Mouse (Mus musculus) spleen, adult 2 months (tissue): ENCODE data around the gene Trim65. TPM values are rescaled to one million over a fixed set of nuclear protein-coding genes. Genes with fewer than 3 reads are reported as not detected.

Experiments
- DNase-seq, 2 experiments: peaks; one replicate each; pipeline versions ENCODE4 v3.0.0 to v3.0.0-alpha.2; 2012 to 2021; ENCODE audit warnings: low spot score in 2 of 2, low read depth in 1 of 2
- H3K27ac ChIP-seq: fragments of 200-500 bp; 2 replicates; pipeline ENCODE4 v1.5.1; 2012; ENCODE audit warnings: low read length, inconsistent platforms; ENCODE audit not compliant: insufficient read depth
- H3K27me3 ChIP-seq: fragments of 200-500 bp; 2 replicates; pipeline ENCODE4 v1.6.1; 2012; ENCODE audit warnings: mild to moderate bottlenecking, moderate library complexity, low read length, inconsistent platforms; ENCODE audit not compliant: control insufficient read depth, insufficient read depth
- H3K36me3 ChIP-seq: fragments of 200-500 bp; 2 replicates; pipeline ENCODE4 v1.6.1; 2012; ENCODE audit warnings: mild to moderate bottlenecking, low read length, inconsistent platforms; ENCODE audit not compliant: control insufficient read depth, insufficient read depth
- H3K4me1 ChIP-seq: fragments of 200-500 bp; 2 replicates; pipeline ENCODE4 v1.6.1; 2011; ENCODE audit warnings: inconsistent platforms; ENCODE audit not compliant: control insufficient read depth, insufficient read depth, insufficient read length
- H3K4me3 ChIP-seq: fragments of 200-500 bp; 2 replicates; pipeline ENCODE4 v1.5.1; 2011; ENCODE audit warnings: mild to moderate bottlenecking, inconsistent platforms; ENCODE audit not compliant: insufficient read depth, insufficient read length; ENCODE audit errors: extremely low read depth
- CTCF ChIP-seq: fragments of 200-500 bp; IDR thresholded peaks from 2 replicates; pipeline ENCODE4 v1.5.1; 2011; ENCODE audit warnings: mild to moderate bottlenecking, inconsistent platforms; ENCODE audit not compliant: insufficient read depth, insufficient read length, insufficient replicate concordance; ENCODE audit errors: extremely low read depth
- POLR2A ChIP-seq: fragments of 200-500 bp; IDR thresholded peaks from 2 replicates; pipeline ENCODE4 v1.6.1; 2011; ENCODE audit warnings: low read depth, low read length, inconsistent platforms
- whole genome bisulfite sequencing: fragments of 180-500 bp; shearing (Covaris S2); methylation state at CpG from one replicate; pipeline ENCODE4 v1.1.7; 2018; 5-methylcytosine and 5-hydroxymethylcytosine counted together
- polyA plus RNA-seq: library from polyadenylated mRNA; depleted of rRNA; stranded (reverse); fragments of >200 nt; gene quantifications from 2 replicates; pipeline ENCODE4 v1.2.3, GENCODE M21; 2012

The Trim65 gene
- polyA plus RNA-seq, 1 experiment: 23.7 TPM

GRCm38 (mm10) chr11:116103572-116103971 is 27.4 kb downstream of the Trim65 start:
- 0 out of 2 replicates have a peak overlapping the region, but pooled peaks have one; percentile 6 for H3K27ac ChIP-seq
- H3K4me3 ChIP-seq: no peak overlapping the region
- no peaks in the 10 kb centered on the region for H3K27me3 ChIP-seq
- WGBS: 67% methylated on average over 12 of the region's 12 CpGs
- peaks cover 4% of the 10 kb centered on the region; the same call in 1 of the 2 replicates for H3K4me1 ChIP-seq
- no peaks in the 10 kb centered on the region for H3K36me3 ChIP-seq
- no peak for DNase-seq
- TF ChIP-seq POLR2A (no peak), CTCF (no peak)

- H3K4me1 ChIP-seq: peaks cover 4% of the 10 kb centered on the region; the same call in 1 of the 2 replicates
- no peaks in the 10 kb centered on the region for H3K36me3 ChIP-seq
- peak overlapping the region; percentile 65 for H3K27ac ChIP-seq
- DNase-seq: no peak
- no peak overlapping the region for H3K4me3 ChIP-seq
- TF ChIP-seq CTCF: no peak
- TF ChIP-seq POLR2A: no peak
- H3K27me3 ChIP-seq: no peaks in the 10 kb centered on the region
- WGBS: 50% methylated on average over 3 of the region's 4 CpGs
Observed at GRCm38 (mm10) chr11:116102472-116102871, 28.5 kb downstream of the Trim65 start.

GRCm38 (mm10) chr11:116101931-116102381 is 29.0 kb downstream of the Trim65 start:
- H3K27ac ChIP-seq: peak overlapping the region; percentile 65
- DNase-seq: no peak
- H3K4me1 ChIP-seq: peaks cover 4% of the 10 kb centered on the region; the same call in 1 of the 2 replicates
- 49% methylated on average over 11 of the region's 11 CpGs for WGBS
- H3K36me3 ChIP-seq: no peaks in the 10 kb centered on the region
- TF ChIP-seq POLR2A (no peak), CTCF (no peak)
- no peak overlapping the region for H3K4me3 ChIP-seq
- H3K27me3 ChIP-seq: no peaks in the 10 kb centered on the region

GRCm38 (mm10) chr11:116100839-116101238 is 30.1 kb downstream of the Trim65 start:
- H3K4me1 ChIP-seq: peaks cover 4% of the 10 kb centered on the region; the same call in 1 of the 2 replicates
- H3K4me3 ChIP-seq: no peak overlapping the region
- H3K36me3 ChIP-seq: no peaks in the 10 kb centered on the region
- no peak for DNase-seq
- no peak for TF ChIP-seq POLR2A
- no peak for TF ChIP-seq CTCF
- H3K27me3 ChIP-seq: no peaks in the 10 kb centered on the region
- H3K27ac ChIP-seq: no peak overlapping the region
- 95% methylated on average over 7 of the region's 7 CpGs for WGBS

- H3K27me3 ChIP-seq: no peaks in the 10 kb centered on the region
- WGBS: 68% methylated on average over 6 of the region's 6 CpGs
- no peak for DNase-seq
- H3K36me3 ChIP-seq: no peaks in the 10 kb centered on the region
- no peak overlapping the region for H3K4me3 ChIP-seq
- peaks cover 4% of the 10 kb centered on the region; the same call in 1 of the 2 replicates for H3K4me1 ChIP-seq
- H3K27ac ChIP-seq: 0 out of 2 replicates have a peak overlapping the region, but pooled peaks have one; percentile 2
- TF ChIP-seq CTCF: no peak
- TF ChIP-seq POLR2A: no peak
Observed at GRCm38 (mm10) chr11:116100385-116100784, 30.5 kb downstream of the Trim65 start.

GRCm38 (mm10) chr11:116099462-116099861 is 31.5 kb downstream of the Trim65 start:
- DNase-seq: no peak
- no peaks in the 10 kb centered on the region for H3K36me3 ChIP-seq
- 80% methylated on average over 6 of the region's 6 CpGs for WGBS
- peaks cover 4% of the 10 kb centered on the region; the same call in 1 of the 2 replicates for H3K4me1 ChIP-seq
- no peaks in the 10 kb centered on the region for H3K27me3 ChIP-seq
- TF ChIP-seq CTCF (no peak), POLR2A (no peak)
- H3K4me3 ChIP-seq: no peak overlapping the region
- H3K27ac ChIP-seq: no peak overlapping the region

- peaks cover 4% of the 10 kb centered on the region; the same call in 1 of the 2 replicates for H3K4me1 ChIP-seq
- TF ChIP-seq CTCF (no peak), POLR2A (no peak)
- no peak for DNase-seq
- H3K27me3 ChIP-seq: no peaks in the 10 kb centered on the region
- no peak overlapping the region for H3K4me3 ChIP-seq
- H3K27ac ChIP-seq: no peak overlapping the region
- WGBS: 87% methylated on average over 14 of the region's 14 CpGs
- H3K36me3 ChIP-seq: no peaks in the 10 kb centered on the region
Observed at GRCm38 (mm10) chr11:116098711-116099460, 32.0 kb downstream of the Trim65 start.
